Mouse (Mus musculus) heart, postnatal 0 days (tissue): Measurements from ENCODE around the gene Plscr3.

Experiments
- CTCF ChIP-seq: IDR thresholded peaks from 2 replicates; pipeline ENCODE4 v1.5.1; 2016; ENCODE audit warnings: antibody characterized with exemption, control low read depth, low read depth
- EP300 ChIP-seq: IDR thresholded peaks from 2 replicates; pipeline ENCODE4 v1.6.1; 2016; ENCODE audit warnings: antibody characterized with exemption, low read depth

DNA sequence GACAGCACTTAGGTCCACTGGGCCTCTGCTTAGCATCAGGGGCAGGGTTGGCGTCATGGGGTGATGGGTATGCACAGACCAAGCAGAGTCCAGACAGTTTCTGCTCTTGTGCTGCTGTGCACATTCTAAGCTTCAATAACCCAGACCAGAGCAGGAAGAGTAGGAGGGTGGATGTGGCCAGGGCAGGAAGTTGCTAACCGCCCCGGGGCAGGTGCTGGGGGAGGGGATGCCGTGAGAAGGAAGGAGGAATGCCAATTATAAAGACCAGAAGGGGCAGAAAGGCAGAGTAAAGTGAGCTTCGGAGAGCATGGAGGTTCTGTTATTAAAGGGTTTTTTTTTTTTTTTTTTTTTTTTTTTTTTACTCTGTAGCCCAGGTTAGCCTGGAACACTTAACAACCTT lies 48.5 kb downstream of the Plscr3 start:
- TF ChIP-seq EP300 (no peak), CTCF (no peak)
